Mouse (Mus musculus): ENCODE data around the gene Ppp1cb.

- TF ChIP-seq CTCF (IDR thresholded peaks at IDR 0.05; ENCODE audit: control insufficient read depth, insufficient read depth, low read length) (no peak), POLR2A (IDR thresholded peaks at IDR 0.05; ENCODE audit: borderline replicate concordance, control insufficient read depth, low read depth, low read length) (no peak)
Measured at GRCm38 (mm10) chr5:32412186-32412950, 46.3 kb upstream of the Ppp1cb start.

Data from bone marrow, adult 2 months (tissue).